Mouse (Mus musculus): ENCODE results near the gene Arf5. TPM values are rescaled to one million over a fixed set of nuclear protein-coding genes. Genes with fewer than 3 reads are reported as not detected.

Gene Arf5
- total RNA-seq (2014; fragmentation: Nextera tagmentation) (48.2 and 91.4 TPM in 2 replicates), total RNA-seq (2017) (20.7 and 32.2 TPM in 2 replicates), polyA plus RNA-seq (2012) (306 and 433 TPM in 2 replicates)

GRCm38 (mm10) chr6:28423313-28423712 lies at the start of gene Arf5:
Arf5 (plus strand) TSS chr6:28423560.
- TF ChIP-seq GATA1 (IDR thresholded peaks at IDR 0.05; ENCODE audit: borderline replicate concordance, low read length) (no peak), TAL1 (conservative IDR thresholded peaks at IDR 0.05; ENCODE audit: low read depth, low read length) (no peak), GATA2 (IDR thresholded peaks at IDR 0.05; ENCODE audit: borderline replicate concordance, low read depth, low read length) (no peak), CTCF (IDR thresholded peaks at IDR 0.05; ENCODE audit: low read depth, low read length) (no peak), POLR2AphosphoS5 (IDR thresholded peaks at IDR 0.05; ENCODE audit: insufficient replicate concordance, low read depth, low read length) (no peak)
- H3K4me1 ChIP-seq (ENCODE audit: insufficient read depth, low read depth, low read length): peaks cover 48% of the 10 kb centered on the region
- peak within 1 kb of the TSS; percentile 95 for H3K4me3 ChIP-seq (ENCODE audit: low read depth, low read length)
- peaks cover 59% of the 10 kb centered on the region for H3K36me3 ChIP-seq (replicated peaks)
- DNase-seq (ENCODE audit: low spot score): peak; percentile 91
- no peaks in the 10 kb centered on the region for H3K9me3 ChIP-seq (replicated peaks)
- ATAC-seq (ENCODE audit: extremely low read depth, insufficient number of reproducible peaks, low FRiP score, poor library complexity, severe bottlenecking): 0 out of 2 replicates have a peak, but pooled peaks have one; percentile 10
- H3K27me3 ChIP-seq (ENCODE audit: insufficient read depth, low read length): no peaks in the 10 kb centered on the region

DNA sequence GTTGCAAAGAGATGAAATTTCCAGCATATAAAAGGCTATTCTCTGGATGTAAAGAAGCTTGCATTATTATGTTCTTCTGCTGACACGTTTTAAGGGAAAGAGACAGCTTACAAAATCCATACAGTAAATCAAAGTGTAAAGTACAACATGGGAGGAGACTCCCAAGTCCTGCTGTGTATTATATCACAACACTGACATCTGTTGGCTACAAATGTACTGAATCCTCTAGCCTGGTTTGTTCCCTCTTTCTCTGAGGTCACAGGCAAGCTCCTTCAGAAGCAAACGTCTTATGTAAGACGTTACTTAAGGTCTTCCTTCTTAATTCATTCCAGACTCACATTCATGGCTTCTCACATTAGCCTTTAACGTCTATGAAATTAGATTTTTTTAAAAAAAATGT lies 41.4 kb upstream of the Arf5 start:
- no peak for TF ChIP-seq GATA1 (IDR thresholded peaks at IDR 0.05; ENCODE audit: borderline replicate concordance, low read length)
- TF ChIP-seq POLR2AphosphoS5 (IDR thresholded peaks at IDR 0.05; ENCODE audit: insufficient replicate concordance, low read depth, low read length): no peak
- no peak for TF ChIP-seq GATA2 (IDR thresholded peaks at IDR 0.05; ENCODE audit: borderline replicate concordance, low read depth, low read length)
- no peak for TF ChIP-seq CTCF (IDR thresholded peaks at IDR 0.05; ENCODE audit: low read depth, low read length)
- Histone ChIP-seq H3K9me3 (replicated peaks) (no peaks in the 10 kb centered on the region), H3K4me1 (ENCODE audit: insufficient read depth, low read depth, low read length) (no peaks in the 10 kb centered on the region), H3K27me3 (ENCODE audit: insufficient read depth, low read length) (no peaks in the 10 kb centered on the region), H3K36me3 (replicated peaks) (no peaks in the 10 kb centered on the region), H3K4me3 (ENCODE audit: low read depth, low read length) (no peak overlapping the region)
- ATAC-seq (ENCODE audit: extremely low read depth, insufficient number of reproducible peaks, low FRiP score, poor library complexity, severe bottlenecking): no peak
- no peak for DNase-seq (ENCODE audit: low spot score)

GRCm38 (mm10) chr6:28385169-28385568 lies 38.2 kb upstream of the Arf5 start:
- no peak for TF ChIP-seq POLR2AphosphoS5 (IDR thresholded peaks at IDR 0.05; ENCODE audit: insufficient replicate concordance, low read depth, low read length)
- no peak for TF ChIP-seq TAL1 (conservative IDR thresholded peaks at IDR 0.05; ENCODE audit: low read depth, low read length)
- TF ChIP-seq CTCF (IDR thresholded peaks at IDR 0.05; ENCODE audit: low read depth, low read length): no peak
- no peak for TF ChIP-seq GATA1 (IDR thresholded peaks at IDR 0.05; ENCODE audit: borderline replicate concordance, low read length)
- TF ChIP-seq GATA2 (IDR thresholded peaks at IDR 0.05; ENCODE audit: borderline replicate concordance, low read depth, low read length): no peak
- no peak for DNase-seq (ENCODE audit: low spot score)

DNA sequence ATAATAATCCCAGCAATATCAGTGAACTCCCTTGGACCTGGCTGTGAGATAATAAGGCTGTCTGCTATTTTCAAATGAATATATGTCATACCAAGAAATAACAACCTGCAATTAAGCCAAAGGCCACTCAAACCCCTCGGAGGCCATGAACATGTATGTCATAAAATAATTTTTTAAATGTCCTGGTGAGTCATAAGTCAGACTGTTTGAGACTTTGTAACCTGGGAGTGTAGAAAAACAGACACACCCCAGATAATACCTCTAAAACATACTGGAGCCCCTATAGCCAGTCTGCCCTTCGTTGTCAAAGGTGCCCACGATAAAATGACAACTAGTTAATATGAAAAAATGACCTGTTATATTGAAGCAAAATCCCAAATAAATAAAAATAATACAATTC lies 34.3 kb upstream of the Arf5 start:
- Histone ChIP-seq H3K27me3 (ENCODE audit: insufficient read depth, low read length) (peaks cover 5% of the 10 kb centered on the region), H3K36me3 (replicated peaks) (no peaks in the 10 kb centered on the region), H3K4me3 (ENCODE audit: low read depth, low read length) (no peak overlapping the region), H3K4me1 (ENCODE audit: insufficient read depth, low read depth, low read length) (no peaks in the 10 kb centered on the region), H3K9me3 (replicated peaks) (no peaks in the 10 kb centered on the region)
- ATAC-seq (ENCODE audit: extremely low read depth, insufficient number of reproducible peaks, low FRiP score, poor library complexity, severe bottlenecking) (no peak), DNase-seq (ENCODE audit: low spot score) (no peak)
- TF ChIP-seq GATA1 (IDR thresholded peaks at IDR 0.05; ENCODE audit: borderline replicate concordance, low read length) (no peak), TAL1 (conservative IDR thresholded peaks at IDR 0.05; ENCODE audit: low read depth, low read length) (no peak)

More at GRCm38 (mm10) chr6:28385169-28385568, 38.2 kb upstream of the Arf5 start:
- Histone ChIP-seq H3K4me1 (ENCODE audit: insufficient read depth, low read depth, low read length) (no peaks in the 10 kb centered on the region), H3K27me3 (ENCODE audit: insufficient read depth, low read length) (no peaks in the 10 kb centered on the region), H3K36me3 (replicated peaks) (no peaks in the 10 kb centered on the region), H3K9me3 (replicated peaks) (no peaks in the 10 kb centered on the region), H3K4me3 (ENCODE audit: low read depth, low read length) (no peak overlapping the region)
- ATAC-seq (ENCODE audit: extremely low read depth, insufficient number of reproducible peaks, low FRiP score, poor library complexity, severe bottlenecking): no peak

DNA sequence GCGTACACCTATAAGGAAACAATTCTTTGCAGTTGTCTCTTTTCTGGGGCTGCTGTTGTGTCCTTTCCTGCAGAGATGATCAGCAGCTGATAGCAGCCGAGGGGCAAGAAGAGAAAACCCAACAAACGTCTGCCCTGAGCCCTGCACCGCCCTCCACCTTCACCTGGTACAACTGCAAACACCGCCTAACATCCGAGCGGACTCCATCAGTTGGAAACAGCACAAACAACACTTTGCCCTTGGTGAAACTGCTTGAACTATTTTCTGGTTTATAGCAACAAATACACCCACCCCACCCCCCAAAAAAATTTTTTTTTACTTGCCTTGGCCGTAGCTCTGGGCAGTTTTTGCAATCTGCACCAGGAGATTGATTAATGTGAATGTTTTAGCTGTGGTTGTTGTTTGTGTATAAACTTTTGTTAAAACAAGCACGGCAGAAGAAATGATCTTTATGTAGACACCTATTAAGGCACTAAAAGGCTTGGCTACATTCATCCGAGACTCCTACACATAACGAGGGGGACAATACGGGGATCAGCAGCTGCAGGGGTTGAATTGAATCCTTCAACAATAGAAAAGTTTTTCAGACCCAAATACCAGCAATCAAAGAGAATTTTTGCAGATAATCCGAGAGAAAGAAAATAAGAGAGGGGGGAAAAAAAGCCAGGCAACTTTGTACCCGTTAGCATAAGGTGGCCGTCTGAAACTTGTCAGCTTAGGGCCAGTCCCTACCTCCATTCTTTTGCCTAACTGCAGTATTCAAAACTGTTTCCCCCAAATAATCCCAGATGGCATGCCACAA lies 27.1 kb upstream of the Arf5 start:
- no peaks in the 10 kb centered on the region for H3K36me3 ChIP-seq (replicated peaks)
- DNase-seq (ENCODE audit: low spot score) (no peak), ATAC-seq (ENCODE audit: extremely low read depth, insufficient number of reproducible peaks, low FRiP score, poor library complexity, severe bottlenecking) (no peak)
- no peaks in the 10 kb centered on the region for H3K9me3 ChIP-seq (replicated peaks)
- H3K4me3 ChIP-seq (ENCODE audit: low read depth, low read length): no peak overlapping the region
- peaks cover 26% of the 10 kb centered on the region for H3K27me3 ChIP-seq (ENCODE audit: insufficient read depth, low read length)
- TF ChIP-seq GATA2 (IDR thresholded peaks at IDR 0.05; ENCODE audit: borderline replicate concordance, low read depth, low read length): no peak
- no peak for TF ChIP-seq CTCF (IDR thresholded peaks at IDR 0.05; ENCODE audit: low read depth, low read length)
- TF ChIP-seq POLR2AphosphoS5 (IDR thresholded peaks at IDR 0.05; ENCODE audit: insufficient replicate concordance, low read depth, low read length): no peak
- TF ChIP-seq GATA1 (IDR thresholded peaks at IDR 0.05; ENCODE audit: borderline replicate concordance, low read length): no peak
- TF ChIP-seq TAL1 (conservative IDR thresholded peaks at IDR 0.05; ENCODE audit: low read depth, low read length): no peak
- no peaks in the 10 kb centered on the region for H3K4me1 ChIP-seq (ENCODE audit: insufficient read depth, low read depth, low read length)

DNA sequence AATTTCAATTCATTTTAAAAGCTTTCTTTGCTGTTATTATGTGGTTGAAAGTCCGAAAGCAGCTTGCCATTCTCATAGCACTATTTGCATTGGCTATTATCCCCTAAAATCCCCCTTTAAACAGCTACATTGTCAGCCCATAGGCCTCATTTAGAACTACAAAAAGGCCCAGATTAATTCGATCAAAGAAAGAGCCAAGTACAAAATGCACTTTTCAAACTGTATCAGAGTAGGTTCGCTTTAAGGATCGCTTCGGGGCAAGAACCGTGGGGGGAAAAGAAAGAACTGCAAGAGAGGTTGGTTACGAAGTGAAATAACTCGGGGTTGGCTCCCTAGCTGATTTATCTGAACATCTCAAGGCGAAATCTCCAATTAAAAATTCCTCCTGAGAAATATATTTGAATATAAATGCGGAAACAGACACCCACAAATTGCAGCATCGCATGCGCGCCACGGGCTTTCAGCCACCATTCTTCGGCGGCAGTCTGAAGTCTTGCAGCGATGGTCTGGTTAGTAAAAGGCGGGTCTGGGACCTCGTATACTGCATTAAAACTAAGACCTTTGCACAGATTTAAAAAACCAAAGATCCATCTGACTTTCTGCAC lies 26.4 kb upstream of the Arf5 start:
- TF ChIP-seq POLR2AphosphoS5 (IDR thresholded peaks at IDR 0.05; ENCODE audit: insufficient replicate concordance, low read depth, low read length): no peak
- Histone ChIP-seq H3K4me1 (ENCODE audit: insufficient read depth, low read depth, low read length) (no peaks in the 10 kb centered on the region), H3K27me3 (ENCODE audit: insufficient read depth, low read length) (peaks cover 27% of the 10 kb centered on the region), H3K4me3 (ENCODE audit: low read depth, low read length) (no peak overlapping the region), H3K9me3 (replicated peaks) (no peaks in the 10 kb centered on the region), H3K36me3 (replicated peaks) (no peaks in the 10 kb centered on the region)
- DNase-seq (ENCODE audit: low spot score): no peak
- ATAC-seq (ENCODE audit: extremely low read depth, insufficient number of reproducible peaks, low FRiP score, poor library complexity, severe bottlenecking): no peak

Data from G1E (cell line).